In the genomic region with DNA sequence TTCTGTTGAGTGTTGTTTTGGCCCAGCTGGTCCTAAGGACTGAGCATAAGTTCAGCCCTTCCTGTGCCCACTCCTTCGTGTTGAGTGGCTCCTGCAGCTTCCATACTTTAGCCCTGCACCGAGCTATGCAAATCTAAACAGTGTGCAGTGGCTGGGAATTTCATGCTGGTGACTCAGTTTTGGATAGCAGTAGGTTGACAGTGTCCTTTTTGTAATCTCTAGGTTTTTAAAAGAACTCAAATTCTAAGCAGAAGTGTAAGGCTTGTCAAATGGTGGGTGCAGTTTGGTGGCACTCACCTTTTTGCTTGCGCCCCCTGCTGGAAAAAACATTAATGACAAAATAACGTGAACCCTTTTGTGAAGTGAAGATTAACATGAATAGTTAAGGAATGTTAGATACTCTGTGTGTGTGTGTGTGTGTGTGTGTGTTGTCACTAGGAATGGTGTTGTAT, we compare ENCODE assay signal across 9 mouse cellular contexts. TPM values are rescaled to one million over a fixed set of nuclear protein-coding genes. Genes with fewer than 3 reads are reported as not detected.
DNase-seq lines count a peak whose midpoint lies in the region; ATAC-seq and TF ChIP-seq lines count a peak whose summit lies in the region.
"Had no signal": no experiment of that assay in that cellular context is flagged by ENCODE, and none has a peak within 500 bp of the region (broad histone marks: within the 10 kb centered on the region; RNA-seq: fewer than 3 reads in every experiment).

No protein-coding gene starts in this region.

- no peak overlapping the region for H3K4me2 ChIP-seq in lung, embryonic 16.5 days (ENCODE audit: low read depth, low read length)
- H3K4me2 ChIP-seq: liver, embryonic 15.5 days had no signal

- peak; percentile 69 for DNase-seq in gastrocnemius, adult 18-20 months (ENCODE audit: low spot score)
- DNase-seq in gastrocnemius, postnatal 25 days = no peak
- peak; percentile 72 for DNase-seq in c-Kit-positive CD71-negative TER-119-negative erythroid progenitor cells, embryonic 14.5 days (ENCODE audit: low read depth)
- DNase-seq in forelimb bud, embryonic 11.5 days (ENCODE audit: low read depth, low spot score) = peak; percentile 62
- peak; percentile 75 for DNase-seq in kidney, postnatal 14 days
- peak; percentile 34 to 42 for DNase-seq in spleen, adult 2 months (ENCODE audit: low read depth in 1 of 2, low spot score in 2 of 2)

- H3K9me3 ChIP-seq in lung, embryonic 16.5 days (ENCODE audit: control insufficient read depth, low read length) = no peaks in the 10 kb centered on the region
- H3K9me3 ChIP-seq: liver, embryonic 15.5 days had no signal

- WGBS in lung, embryonic 16.5 days = 45% methylated on average over 4 of the region's 4 CpGs
- WGBS in spleen, adult 2 months = 46% methylated on average over 4 of the region's 4 CpGs

- no peaks in the 10 kb centered on the region for H3K27me3 ChIP-seq in lung, embryonic 16.5 days (ENCODE audit: control insufficient read depth, insufficient read depth, low read depth, low read length)
- no peaks in the 10 kb centered on the region for H3K27me3 ChIP-seq in spleen, adult 2 months (ENCODE audit: control insufficient read depth, insufficient read depth, low read length)
- H3K27me3 ChIP-seq: liver, embryonic 15.5 days had no signal

- TF ChIP-seq CTCF in spleen, adult 2 months (IDR thresholded peaks at IDR 0.05; ENCODE audit: extremely low read depth, insufficient read depth, insufficient read length, insufficient replicate concordance) = peak; percentile 49; the same call in 1 of the 2 replicates

- peaks cover 2% of the 10 kb centered on the region; the same call in 1 of the 2 replicates for H3K4me1 ChIP-seq in lung, embryonic 16.5 days (replicated peaks; ENCODE audit: control insufficient read depth, insufficient read depth, low read length)
- peaks cover under 1% of the 10 kb centered on the region; the same call in 1 of the 2 replicates for H3K4me1 ChIP-seq in spleen, adult 2 months (ENCODE audit: control insufficient read depth, insufficient read depth, insufficient read length)
- H3K4me1 ChIP-seq: liver, embryonic 15.5 days had no signal

- H3K4me3 ChIP-seq in lung, embryonic 16.5 days (ENCODE audit: low read length) = no peak overlapping the region
- no peak overlapping the region for H3K4me3 ChIP-seq in spleen, adult 2 months (ENCODE audit: extremely low read depth, insufficient read depth, insufficient read length)
- H3K4me3 ChIP-seq: liver, embryonic 15.5 days had no signal

- no peak overlapping the region for H3K27ac ChIP-seq in lung, embryonic 16.5 days (ENCODE audit: low read length)
- H3K27ac ChIP-seq in spleen, adult 2 months (ENCODE audit: insufficient read depth, low read length) = no peak overlapping the region
- H3K27ac ChIP-seq: liver, embryonic 15.5 days had no signal

- H3K36me3 ChIP-seq in lung, embryonic 16.5 days (ENCODE audit: control insufficient read depth, insufficient read depth, low read length) = peaks cover 21% of the 10 kb centered on the region
- peaks cover 28% of the 10 kb centered on the region for H3K36me3 ChIP-seq in spleen, adult 2 months (ENCODE audit: control insufficient read depth, insufficient read depth, low read length)

- no peak overlapping the region for H3K9ac ChIP-seq in lung, embryonic 16.5 days (ENCODE audit: low read length)
- H3K9ac ChIP-seq: liver, embryonic 15.5 days had no signal

- ATAC-seq in CD4-positive, CD25-positive, alpha-beta regulatory T cell, adult 4 months = peak; percentile 81
- ATAC-seq in lung, embryonic 16.5 days (ENCODE audit: low read depth) = peak; percentile 23; the same call in 1 of the 2 replicates

- no peak for TF ChIP-seq POLR2A in spleen, adult 2 months (IDR thresholded peaks at IDR 0.05; ENCODE audit: low read depth, low read length)

RNA-seq across cellular contexts. Expression of a gene that starts 11.1 kb away (rescaled TPM):
- total RNA-seq in gastrocnemius, adult 18-20 months (2021) = 10 to 100 TPM; 12.5 to 17.7 TPM
- total RNA-seq in gastrocnemius, postnatal 25 days (2021) = 10 to 100 TPM; 10.7 to 11.2 TPM
- polyA plus RNA-seq in CD4-positive, CD25-positive, alpha-beta regulatory T cell, adult 4 months (2017; shearing (Covaris generic)) = 1 to 10 TPM; 4.9 to 6.2 TPM
- 8.7 and 8.9 TPM in 2 replicates for polyA plus RNA-seq in lung, embryonic 16.5 days (2015; fragmentation: Nextera tagmentation; extraction: Ambion mirVana)
- 5.8 and 5.9 TPM in 2 replicates for polyA plus RNA-seq in spleen, adult 2 months (2012; rRNA removed)
